ENCODE assay signal across 8 mouse cellular contexts in the genomic region with DNA sequence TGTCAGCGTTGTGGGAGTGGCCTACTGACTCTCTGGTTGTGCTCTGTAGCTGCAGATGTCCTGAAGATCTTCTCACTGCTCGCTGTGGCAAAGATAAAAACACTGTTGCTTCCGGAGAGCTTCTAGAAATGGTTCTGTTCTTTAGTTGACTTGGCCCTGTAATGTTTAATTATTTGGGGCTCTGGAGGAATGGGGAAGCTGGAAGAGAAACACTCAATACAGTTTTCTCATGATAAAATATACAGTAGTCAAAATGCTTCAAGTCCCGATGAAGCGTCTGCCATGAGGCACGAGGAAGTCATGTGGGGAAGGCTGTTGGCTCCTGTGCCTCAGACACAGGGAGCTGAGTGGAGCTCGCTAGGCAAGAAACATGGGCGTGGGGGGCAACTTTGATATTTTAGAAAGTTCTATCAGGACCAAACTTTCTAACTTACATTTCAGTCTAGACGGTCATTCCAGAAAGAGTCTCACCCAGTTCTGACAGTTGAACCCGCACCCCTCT. TPM values are rescaled to one million over a fixed set of nuclear protein-coding genes. Genes with fewer than 3 reads are reported as not detected.
DNase-seq lines count a peak whose midpoint lies in the region; ATAC-seq lines count a peak whose summit lies in the region.

No protein-coding gene starts in this region.

- H3K9ac ChIP-seq in liver, embryonic 15.5 days, result no peak overlapping the region; the same call in 1 of the 2 replicates

- peaks cover 46% of the 10 kb centered on the region for H3K4me1 ChIP-seq in liver, embryonic 15.5 days (replicated peaks)

- H3K27me3 ChIP-seq in liver, embryonic 15.5 days, result no peaks in the 10 kb centered on the region

- DNase-seq in embryo, embryonic 10 days (ENCODE audit: low spot score), result peak; percentile 33
- DNase-seq in embryo, embryonic 9.5 days (ENCODE audit: extremely low spot score), result no peak
- peak; percentile 59 for DNase-seq in R1 (ENCODE audit: low read depth, low spot score)
- peak; percentile 32 for DNase-seq in heart, adult 8-10 months (ENCODE audit: low spot score)
- no peak for DNase-seq in cerebellum, adult 9-11 months
- DNase-seq in frontal cortex, postnatal 36 days (ENCODE audit: low spot score in 2 of 2), result no peak
- no peak for DNase-seq in gastrocnemius, postnatal 25 days

- no peaks in the 10 kb centered on the region for H3K9me3 ChIP-seq in liver, embryonic 15.5 days (replicated peaks)

- 18% methylated on average over 10 of the region's 10 CpGs for WGBS in liver, embryonic 15.5 days (ENCODE audit: insufficient replicate concordance)

- ATAC-seq in liver, embryonic 15.5 days (ENCODE audit: insufficient read depth), result peak; percentile 80

- H3K4me2 ChIP-seq in liver, embryonic 15.5 days, result peak overlapping the region; percentile 50

- H3K4me3 ChIP-seq in liver, embryonic 15.5 days (replicated peaks), result peak overlapping the region; percentile 11; the same call in 1 of the 2 replicates

- H3K36me3 ChIP-seq in liver, embryonic 15.5 days (replicated peaks), result 0 out of 2 replicates have a peak, but pooled peaks cover 11% of the 10 kb centered on the region

- H3K27ac ChIP-seq in liver, embryonic 15.5 days (replicated peaks), result 0 out of 2 replicates have a peak overlapping the region, but pooled peaks have one; percentile 51

RNA-seq across cellular contexts. Expression of gene Dleu7, which starts 49.8 kb away (rescaled TPM):
- total RNA-seq in heart, adult 8-10 months (2022), result under 1 TPM in 1 of 4 experiments, not detected in 3; 0.17 TPM
- polyA plus RNA-seq in liver, embryonic 15.5 days (2015; fragmentation: Nextera tagmentation; extraction: Ambion mirVana), result 0.14 and 0.20 TPM in 2 replicates
- not detected for total RNA-seq in gastrocnemius, postnatal 25 days (2021)

RNA-seq across cellular contexts. Expression of gene Rnaseh2b, which starts 50.3 kb away (rescaled TPM):
- total RNA-seq in heart, adult 8-10 months (2022), result 10 to 100 TPM in 3 of 4 experiments, 1 to 10 TPM in 1; 9.8 to 13.4 (median 11.0) TPM
- 41.1 and 57.0 TPM in 2 replicates for polyA plus RNA-seq in liver, embryonic 15.5 days (2015; fragmentation: Nextera tagmentation; extraction: Ambion mirVana)
- 1 to 10 TPM; 3.9 to 6.1 TPM for total RNA-seq in gastrocnemius, postnatal 25 days (2021)

Comparison
In these comparisons a context has a peak if more than half of its experiments do, and no peak if none do; other contexts are left out.
1. DNase-seq: peak in embryo, embryonic 10 days (single experiment), R1 (single experiment) and heart, adult 8-10 months (single experiment); none in embryo, embryonic 9.5 days (single experiment), cerebellum, adult 9-11 months (single experiment), frontal cortex, postnatal 36 days (0 of 2) and gastrocnemius, postnatal 25 days (single experiment).